Mouse (Mus musculus) kidney, postnatal 0 days (tissue): ENCODE measurements around the gene Myog. TPM values are rescaled to one million over a fixed set of nuclear protein-coding genes. Genes with fewer than 3 reads are reported as not detected.
A peak's percentile ranks its signal among the peaks of the same experiment; 100 is the strongest.

Source experiments
- ATAC-seq: fragments of 200-750 bp; cut with Nextera tagmentation; replicated peaks from 2 replicates; pipeline ENCODE4 v1.8.0; 2017; ENCODE audit warnings: low read depth, moderate number of reproducible peaks, moderate TSS enrichment, moderate library complexity; ENCODE audit not compliant: low FRiP score
- DNase-seq: peaks from one replicate; pipeline ENCODE4 v3.0.0-alpha.2; 2016; ENCODE audit warnings: low spot score
- H3K27ac ChIP-seq: fragments of 300-500 bp; sonication (generic); 2 replicates; pipeline ENCODE4 v1.5.1; 2014; ENCODE audit warnings: mild to moderate bottlenecking
- H3K27me3 ChIP-seq: fragments of 300-500 bp; sonication (generic); 2 replicates; pipeline ENCODE4 v1.6.1; 2014; ENCODE audit warnings: low read length, mixed read lengths; ENCODE audit not compliant: insufficient read depth
- H3K36me3 ChIP-seq: fragments of 300-500 bp; sonication (generic); 2 replicates; pipeline ENCODE4 v1.6.1; 2014; ENCODE audit warnings: low read length, mixed read lengths; ENCODE audit not compliant: insufficient read depth
- H3K4me1 ChIP-seq: fragments of 300-500 bp; sonication (generic); replicated peaks from 2 replicates; pipeline ENCODE4 v1.6.1; 2014; ENCODE audit warnings: antibody characterized with exemption, low read length, mixed read lengths; ENCODE audit not compliant: insufficient read depth
- H3K4me2 ChIP-seq: fragments of 300-500 bp; sonication (generic); 2 replicates; pipeline ENCODE4 v1.6.1; 2014; ENCODE audit warnings: mild to moderate bottlenecking, low read length, moderate library complexity, mixed read lengths
- H3K4me3 ChIP-seq: fragments of 300-500 bp; sonication (generic); replicated peaks from 2 replicates; pipeline ENCODE4 v1.5.1; 2014; ENCODE audit warnings: low read depth, low read length
- H3K9ac ChIP-seq: fragments of 300-500 bp; sonication (generic); 2 replicates; pipeline ENCODE4 v1.6.1; 2014; ENCODE audit warnings: low read depth, low read length
- H3K9me3 ChIP-seq: fragments of 300-500 bp; sonication (generic); replicated peaks from 2 replicates; pipeline ENCODE4 v1.6.1; 2016; ENCODE audit warnings: low read length, inconsistent platforms, mixed read lengths
- CTCF ChIP-seq: IDR thresholded peaks from 2 replicates; pipeline ENCODE4 v1.5.1; 2016; ENCODE audit warnings: antibody characterized with exemption, low read depth, mild to moderate bottlenecking, moderate library complexity
- WGBS: fragments of 180-500 bp; shearing (Covaris S2); extraction: QIAGEN DNeasy Blood & Tissue Kit; methylation state at CpG from one replicate; pipeline ENCODE4 v1.1.7; 2014; 5-methylcytosine and 5-hydroxymethylcytosine counted together
- polyA plus RNA-seq: library from polyadenylated mRNA; unstranded; fragments of >200 nt; fragmentation: Nextera tagmentation; extraction: Ambion mirVana; gene quantifications from 2 replicates; pipeline ENCODE4 v1.2.1, GENCODE M21; 2015

The Myog gene
- polyA plus RNA-seq, 1 experiment from 2014 or later, result 0.08 TPM

DNA sequence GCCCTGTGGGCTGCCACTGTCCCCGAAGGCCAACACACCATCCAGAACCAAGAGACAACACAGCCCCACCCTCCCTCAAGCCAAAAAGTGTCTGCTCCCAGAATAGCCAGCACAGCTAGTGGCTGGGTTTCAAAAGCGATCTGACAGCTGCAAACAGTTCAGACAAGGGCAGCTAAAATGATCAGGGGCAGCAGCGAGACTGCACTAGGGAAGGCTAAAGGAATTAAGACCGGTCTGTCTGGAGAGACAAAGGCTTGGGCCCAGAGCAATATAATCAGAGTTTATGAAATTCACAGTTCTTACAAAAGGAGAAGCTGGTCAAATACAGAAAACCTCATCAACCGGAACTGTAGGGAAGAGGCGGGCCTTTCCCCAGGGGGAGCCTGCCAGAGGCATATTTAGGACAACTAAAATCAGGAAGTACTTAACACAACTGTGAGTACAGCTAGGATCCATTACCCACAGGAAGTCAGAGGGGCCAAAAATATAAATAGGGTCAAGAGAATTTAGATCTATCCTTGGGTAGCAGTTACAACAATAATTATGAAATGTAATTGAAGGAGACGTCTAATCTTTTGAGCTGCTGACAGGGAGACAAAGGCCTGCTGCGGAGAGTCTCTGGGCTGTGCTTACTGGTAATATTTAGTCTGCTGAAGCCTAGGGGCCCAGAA lies 12.9 kb downstream of the Myog start:
- H3K4me3 ChIP-seq, result no peak overlapping the region
- H3K4me2 ChIP-seq, result no peak overlapping the region
- DNase-seq (peak; percentile 64), ATAC-seq (no peak)
- H3K4me1 ChIP-seq, result peaks cover 8% of the 10 kb centered on the region; the same call in 1 of the 2 replicates
- H3K9me3 ChIP-seq, result no peaks in the 10 kb centered on the region
- no peak for TF ChIP-seq CTCF
- WGBS, result 45% methylated on average over 8 of the region's 8 CpGs
- H3K27ac ChIP-seq, result peak overlapping the region; percentile 77
- H3K36me3 ChIP-seq, result no peaks in the 10 kb centered on the region
- no peak overlapping the region for H3K9ac ChIP-seq
- H3K27me3 ChIP-seq, result no peaks in the 10 kb centered on the region

GRCm38 (mm10) chr1:134304940-134305339 lies 15.2 kb downstream of the Myog start:
- TF ChIP-seq CTCF, result no peak
- Histone ChIP-seq H3K36me3 (no peaks in the 10 kb centered on the region), H3K4me1 (peaks cover 8% of the 10 kb centered on the region; the same call in 1 of the 2 replicates), H3K9ac (no peak overlapping the region), H3K27ac (no peak overlapping the region), H3K4me3 (no peak overlapping the region), H3K9me3 (no peaks in the 10 kb centered on the region), H3K4me2 (no peak overlapping the region), H3K27me3 (no peaks in the 10 kb centered on the region)
- ATAC-seq, result no peak
- 86% methylated on average over 9 of the region's 9 CpGs for WGBS
- DNase-seq, result no peak

DNA sequence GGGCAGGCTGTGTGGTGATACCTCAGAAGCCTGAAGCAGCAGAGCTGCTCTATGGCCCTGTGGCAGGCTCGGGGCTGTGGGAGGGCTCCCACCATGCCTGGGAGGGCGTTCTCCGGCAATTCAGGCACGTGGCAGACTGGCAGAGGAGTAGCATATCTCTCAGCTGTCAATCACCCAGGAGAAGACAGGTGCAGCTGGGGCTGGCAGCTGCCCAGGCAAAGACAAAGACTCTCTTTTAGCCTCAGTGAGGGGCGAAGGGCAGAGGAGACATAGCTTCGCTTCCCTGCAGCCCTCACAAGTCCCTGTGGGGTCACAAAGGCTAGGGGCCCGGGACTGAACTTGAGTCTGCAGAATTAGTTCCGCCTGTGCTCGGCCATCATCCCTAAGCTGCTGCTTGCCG lies 17.6 kb downstream of the Myog start:
- Histone ChIP-seq H3K4me2 (no peak overlapping the region), H3K4me1 (peaks cover 6% of the 10 kb centered on the region; the same call in 1 of the 2 replicates), H3K4me3 (no peak overlapping the region), H3K27me3 (no peaks in the 10 kb centered on the region), H3K27ac (no peak overlapping the region), H3K9ac (no peak overlapping the region), H3K36me3 (no peaks in the 10 kb centered on the region), H3K9me3 (no peaks in the 10 kb centered on the region)
- ATAC-seq (no peak), DNase-seq (no peak)
- WGBS, result 64% methylated on average over 10 of the region's 10 CpGs
- no peak for TF ChIP-seq CTCF

DNA sequence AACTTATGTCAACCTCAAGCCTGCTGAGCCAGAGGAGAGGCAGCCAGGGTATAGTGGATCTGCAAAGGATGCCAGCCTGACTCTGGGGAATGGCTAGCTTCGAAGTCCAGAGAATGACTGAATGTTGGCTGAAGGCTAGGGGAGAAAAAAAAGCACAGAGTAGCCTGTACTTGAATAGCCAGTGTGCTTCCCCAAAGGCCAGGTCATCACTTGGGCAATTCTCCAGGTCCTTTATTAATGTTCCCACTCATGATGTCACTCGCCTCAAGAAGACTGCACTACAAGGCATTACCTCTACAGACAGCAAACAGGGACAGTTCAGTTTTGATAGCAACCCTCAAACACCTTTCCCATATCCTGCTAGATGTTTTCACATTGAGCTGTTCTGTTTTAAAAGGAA lies 20.5 kb downstream of the Myog start:
- Histone ChIP-seq H3K4me2 (no peak overlapping the region), H3K27ac (no peak overlapping the region), H3K27me3 (no peaks in the 10 kb centered on the region), H3K4me1 (no peaks in the 10 kb centered on the region; the same call in 1 of the 2 replicates), H3K9ac (no peak overlapping the region), H3K4me3 (no peak overlapping the region), H3K9me3 (no peaks in the 10 kb centered on the region), H3K36me3 (no peaks in the 10 kb centered on the region)
- no peak for ATAC-seq
- no peak for TF ChIP-seq CTCF
- DNase-seq, result no peak
- 84% methylated on average over 2 of the region's 2 CpGs for WGBS

- no peaks in the 10 kb centered on the region for H3K36me3 ChIP-seq
- 90% methylated on average over 3 of the region's 3 CpGs for WGBS
- no peak overlapping the region for H3K9ac ChIP-seq
- DNase-seq (no peak), ATAC-seq (no peak)
- H3K27me3 ChIP-seq, result no peaks in the 10 kb centered on the region
- H3K4me2 ChIP-seq, result no peak overlapping the region
- no peak overlapping the region for H3K4me3 ChIP-seq
- H3K9me3 ChIP-seq, result no peaks in the 10 kb centered on the region
- no peak for TF ChIP-seq CTCF
- no peaks in the 10 kb centered on the region for H3K4me1 ChIP-seq
- no peak overlapping the region for H3K27ac ChIP-seq
Measured at GRCm38 (mm10) chr1:134310729-134311128, 20.9 kb downstream of the Myog start.

GRCm38 (mm10) chr1:134311760-134312159 lies 22.0 kb downstream of the Myog start:
- no peaks in the 10 kb centered on the region for H3K36me3 ChIP-seq
- H3K4me2 ChIP-seq, result no peak overlapping the region
- DNase-seq (no peak), ATAC-seq (no peak)
- H3K4me1 ChIP-seq, result no peaks in the 10 kb centered on the region
- 90% methylated on average over 7 of the region's 7 CpGs for WGBS
- no peak for TF ChIP-seq CTCF
- H3K9ac ChIP-seq, result no peak overlapping the region
- no peak overlapping the region for H3K4me3 ChIP-seq
- H3K27me3 ChIP-seq, result no peaks in the 10 kb centered on the region
- no peaks in the 10 kb centered on the region for H3K9me3 ChIP-seq
- H3K27ac ChIP-seq, result no peak overlapping the region

- no peaks in the 10 kb centered on the region for H3K9me3 ChIP-seq
- H3K27ac ChIP-seq, result no peak overlapping the region
- no peak overlapping the region for H3K4me2 ChIP-seq
- ATAC-seq, result no peak
- H3K4me3 ChIP-seq, result no peak overlapping the region
- no peaks in the 10 kb centered on the region for H3K4me1 ChIP-seq
- DNase-seq, result no peak
- H3K36me3 ChIP-seq, result no peaks in the 10 kb centered on the region
- H3K27me3 ChIP-seq, result no peaks in the 10 kb centered on the region
- WGBS, result 81% methylated on average over 5 of the region's 5 CpGs
- TF ChIP-seq CTCF, result no peak
- H3K9ac ChIP-seq, result no peak overlapping the region
Measured at GRCm38 (mm10) chr1:134315181-134315580, 25.4 kb downstream of the Myog start.
